Mouse (Mus musculus) frontal cortex, postnatal 14 days (tissue): ENCODE measurements around the gene Slc45a3.

Experiments used
- DNase-seq, 2 experiments: peaks; one replicate each; pipeline ENCODE4 v3.0.0; 2022; ENCODE audit warnings: low spot score in 2 of 2

Gene Slc45a3

GRCm38 (mm10) chr1:131993169-131994040, 30.6 kb downstream of the Slc45a3 start:
- no peak for DNase-seq

GRCm38 (mm10) chr1:131995062-131995461, 32.3 kb downstream of the Slc45a3 start:
- peak; percentile 29 to 54 for DNase-seq

GRCm38 (mm10) chr1:132000506-132000905, 37.7 kb downstream of the Slc45a3 start:
- DNase-seq: no peak

GRCm38 (mm10) chr1:132001880-132002330, 39.1 kb downstream of the Slc45a3 start:
- no peak for DNase-seq

- no peak for DNase-seq
These were observed 40.3 kb downstream of the Slc45a3 start for GRCm38 (mm10) chr1:132003111-132003510.

- no peak for DNase-seq
These were observed 41.0 kb downstream of the Slc45a3 start for GRCm38 (mm10) chr1:132003817-132004216.

DNA sequence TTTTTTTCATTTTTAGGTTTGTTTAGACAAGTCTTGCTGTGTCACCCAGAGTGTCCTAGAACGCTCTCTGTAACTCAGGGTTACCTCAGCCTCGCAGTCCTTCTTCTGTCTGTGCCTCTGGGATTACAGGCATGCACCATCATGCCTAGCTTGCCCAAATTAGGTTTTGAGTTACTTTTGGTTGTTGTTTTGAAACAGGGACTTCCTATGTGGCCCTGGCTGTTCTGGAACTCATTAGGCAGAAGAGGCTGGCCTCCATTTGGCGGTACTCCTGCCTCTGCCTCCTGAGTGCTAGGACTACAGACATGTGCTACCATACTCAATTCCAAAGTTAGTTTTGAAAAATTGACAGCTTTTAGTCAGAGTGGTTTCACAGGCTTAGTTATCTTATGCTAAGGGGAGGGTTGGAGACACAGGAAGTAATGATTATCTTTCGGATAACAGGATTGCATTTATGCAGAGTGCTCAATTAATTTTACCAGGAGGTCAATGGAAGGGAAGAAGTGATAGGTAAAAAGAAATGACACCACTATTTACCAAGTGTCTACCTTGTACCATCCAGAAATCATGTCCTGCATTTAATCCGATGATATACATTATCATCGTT, 41.9 kb downstream of the Slc45a3 start:
- DNase-seq: no peak

GRCm38 (mm10) chr1:132005466-132005865, 42.7 kb downstream of the Slc45a3 start:
- no peak for DNase-seq

GRCm38 (mm10) chr1:132006046-132006445, 43.3 kb downstream of the Slc45a3 start:
- DNase-seq: no peak

DNA sequence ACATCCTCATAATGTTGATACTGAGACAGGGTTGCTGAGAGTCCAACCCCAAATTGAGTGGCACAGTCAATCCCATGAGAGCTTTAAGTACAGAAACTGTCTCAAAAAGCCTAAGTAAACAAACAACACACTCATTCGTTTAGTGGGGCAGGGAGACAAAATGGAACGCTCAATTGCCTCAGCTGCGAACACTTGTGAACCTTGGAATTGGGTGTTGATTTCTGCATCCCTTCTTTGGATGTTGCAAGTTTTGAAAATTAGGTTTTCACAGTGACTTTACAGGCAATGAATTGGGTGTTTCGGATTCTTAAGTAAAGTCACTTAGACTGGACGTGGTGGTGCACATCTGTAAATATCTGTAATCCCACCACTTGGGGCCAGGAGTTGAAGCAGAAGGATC, 44.0 kb downstream of the Slc45a3 start:
- no peak for DNase-seq

- DNase-seq: peak; percentile 69 to 77
These were observed 44.6 kb downstream of the Slc45a3 start, which contains the start of gene Elk4 for GRCm38 (mm10) chr1:132007282-132007815. Gene Elk4 (plus strand): TSS chr1:132007607.

- peak; percentile 56 to 70 for DNase-seq
These were observed 45.4 kb downstream of the Slc45a3 start for GRCm38 (mm10) chr1:132007828-132008827.

DNA sequence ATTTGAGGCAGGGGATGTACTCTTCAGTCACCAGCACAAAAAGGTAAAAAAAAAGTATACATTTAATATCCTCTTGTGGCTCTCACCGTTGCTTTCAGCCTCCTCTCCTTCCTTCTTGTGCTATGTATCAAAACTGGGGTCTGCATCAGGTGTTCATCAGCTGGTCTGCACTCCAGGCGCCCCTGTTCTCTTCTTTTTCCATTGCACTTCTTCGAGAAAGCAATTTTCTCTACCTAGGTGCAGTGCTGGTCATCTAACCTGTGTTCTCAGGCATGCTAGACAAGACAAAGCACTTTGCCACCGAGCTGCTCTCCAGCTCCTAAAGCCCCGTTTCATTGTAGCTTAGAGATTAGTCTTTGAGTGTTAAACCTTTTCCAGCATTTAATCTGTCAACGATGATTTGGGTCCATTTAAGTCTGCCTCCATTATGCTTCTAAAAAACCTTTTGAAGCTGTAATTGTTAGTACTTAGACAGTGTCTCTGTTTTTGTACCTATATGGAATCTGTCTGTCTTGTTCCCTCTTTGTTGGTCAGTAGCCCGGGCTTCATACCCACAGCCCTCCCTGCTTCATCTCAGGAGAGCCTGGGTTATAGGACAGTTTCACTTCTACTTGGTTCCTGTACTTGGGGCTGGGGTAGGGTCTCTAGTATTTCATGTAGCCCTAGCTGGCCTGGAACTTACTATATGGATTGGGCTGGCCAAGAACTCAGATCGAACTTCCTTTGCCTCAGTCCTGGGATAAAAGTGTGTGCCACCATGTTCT, 46.3 kb downstream of the Slc45a3 start:
- no peak for DNase-seq

DNA sequence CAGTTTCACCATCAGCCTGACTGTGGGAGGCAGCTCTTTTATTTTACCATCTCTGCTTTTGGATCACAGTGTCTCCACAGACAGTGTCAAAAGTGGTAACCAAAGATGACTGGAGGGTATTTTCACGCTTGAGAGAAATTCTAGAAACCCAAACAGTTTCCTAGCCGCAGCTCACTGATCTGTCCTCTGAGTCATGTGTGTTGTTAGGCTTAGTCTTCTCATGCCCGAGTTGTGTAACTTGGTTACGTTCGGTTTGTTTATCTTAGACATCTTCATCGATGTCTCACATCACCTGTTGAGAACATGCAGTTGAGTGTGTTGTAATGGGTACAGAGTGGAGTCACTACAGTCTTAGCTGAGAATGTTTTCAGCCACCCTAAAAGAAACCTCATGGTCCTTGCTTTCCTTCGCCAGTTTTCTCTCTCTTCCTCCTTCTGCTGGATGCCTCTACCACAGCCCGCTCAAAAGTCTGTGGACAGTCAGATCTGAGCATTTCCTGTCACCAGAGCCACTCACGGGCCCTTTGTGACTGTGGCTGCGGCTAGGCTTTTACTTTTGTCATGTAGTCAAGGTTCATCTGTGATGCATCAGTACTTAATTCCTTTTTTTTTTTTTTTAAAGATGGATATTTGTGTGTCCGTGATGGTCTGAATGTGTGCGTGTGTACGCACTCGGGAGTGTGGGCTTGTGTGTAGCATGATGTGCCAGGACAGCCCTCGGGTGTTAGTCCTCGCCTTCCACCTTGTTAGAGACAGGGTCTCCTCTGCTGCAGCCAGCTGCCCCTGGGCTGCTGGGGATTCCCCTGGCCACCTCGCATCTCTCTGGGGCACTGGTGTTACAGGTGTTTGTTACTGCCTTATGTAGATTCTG, 48.1 kb downstream of the Slc45a3 start:
- no peak for DNase-seq

GRCm38 (mm10) chr1:132011785-132012184, 49.0 kb downstream of the Slc45a3 start:
- no peak for DNase-seq

DNA sequence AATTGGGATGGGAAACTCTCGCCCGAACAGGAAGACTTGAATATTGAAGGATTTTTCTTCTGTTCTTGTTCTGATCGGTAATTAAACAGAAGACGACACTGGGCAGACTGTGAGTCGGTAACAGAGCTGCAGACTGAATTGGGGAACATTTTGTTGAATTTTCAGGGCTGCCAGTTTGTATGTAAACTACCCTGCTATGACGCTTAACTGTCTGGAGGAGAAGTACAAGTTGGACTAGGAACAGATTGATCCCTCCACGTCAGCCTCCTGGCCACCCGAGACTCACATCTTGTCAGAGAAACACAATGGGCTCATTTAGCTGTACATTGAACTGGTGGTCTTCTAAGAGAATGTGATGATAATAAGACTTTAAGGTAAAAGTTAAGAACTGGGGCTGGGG, 50.1 kb downstream of the Slc45a3 start:
- no peak for DNase-seq

- DNase-seq: no peak
These were observed 52.0 kb downstream of the Slc45a3 start for GRCm38 (mm10) chr1:132014800-132015199.

DNA sequence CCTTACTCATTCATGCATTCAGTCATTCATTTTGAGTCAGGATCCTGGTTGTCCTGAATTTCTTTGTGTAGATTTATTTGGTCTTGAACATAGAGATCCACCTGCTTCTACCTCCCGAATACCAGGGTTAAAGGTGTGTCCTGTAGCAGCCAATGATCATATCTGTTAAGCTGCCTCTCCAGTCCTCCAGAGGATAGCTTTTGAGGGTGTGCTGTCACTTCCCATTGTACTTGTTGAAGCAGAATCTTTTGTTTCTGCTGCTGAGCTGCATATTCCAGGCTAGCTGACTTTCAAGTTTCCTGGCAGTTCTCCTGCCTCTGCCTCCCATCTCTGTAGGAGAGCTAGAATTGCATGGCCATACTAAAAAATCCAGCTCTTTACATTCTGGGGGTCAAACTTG, 53.9 kb downstream of the Slc45a3 start:
- DNase-seq: no peak

DNA sequence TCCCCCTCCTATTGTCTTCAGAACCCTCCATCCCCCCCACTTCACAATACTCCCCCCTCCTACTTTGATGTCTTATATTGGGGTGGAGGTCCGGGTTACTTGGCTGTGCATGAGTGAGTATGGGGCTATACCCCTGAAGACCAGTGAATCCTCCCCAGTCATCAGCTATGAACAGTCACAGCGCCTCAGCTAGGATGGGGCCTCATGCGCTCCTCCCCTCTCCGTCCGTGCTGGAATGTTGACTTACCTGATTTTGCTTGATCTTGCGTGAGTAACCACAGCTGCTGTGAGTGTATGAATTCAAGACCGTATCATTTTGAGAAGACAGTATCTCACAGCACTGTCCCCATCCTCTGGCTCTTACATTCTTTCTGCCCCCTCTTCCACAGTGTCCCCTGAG, 57.1 kb downstream of the Slc45a3 start:
- no peak for DNase-seq

GRCm38 (mm10) chr1:132022107-132022506, 59.3 kb downstream of the Slc45a3 start:
- no peak for DNase-seq
